Mouse (Mus musculus): ENCODE measurements around the gene Sh3gl3. TPM values are rescaled to one million over a fixed set of nuclear protein-coding genes. Genes with fewer than 3 reads are reported as not detected.
A peak's percentile ranks its signal among the peaks of the same experiment; 100 is the strongest.

The Sh3gl3 gene
- polyA plus RNA-seq, 1 experiment from 2014 or later: 58.0 TPM

GRCm38 (mm10) chr7:82326616-82327015 is 153.0 kb downstream of the Sh3gl3 start:
- Histone ChIP-seq H3K9ac (no peak overlapping the region), H3K27me3 (no peaks in the 10 kb centered on the region; the same call in 1 of the 2 replicates), H3K4me2 (no peak overlapping the region), H3K4me3 (no peak overlapping the region), H3K9me3 (no peaks in the 10 kb centered on the region), H3K4me1 (replicated peaks) (no peaks in the 10 kb centered on the region), H3K36me3 (no peaks in the 10 kb centered on the region), H3K27ac (replicated peaks) (no peak overlapping the region)
- no peak for ATAC-seq (ENCODE audit: low read depth)
- WGBS: 49% methylated on average over 1 of the region's 1 CpGs

GRCm38 (mm10) chr7:82327201-82327600 is 153.6 kb downstream of the Sh3gl3 start:
- no peaks in the 10 kb centered on the region for H3K4me1 ChIP-seq (replicated peaks)
- H3K27ac ChIP-seq (replicated peaks): no peak overlapping the region
- H3K4me2 ChIP-seq: no peak overlapping the region
- no peak overlapping the region for H3K9ac ChIP-seq
- H3K36me3 ChIP-seq: no peaks in the 10 kb centered on the region
- H3K4me3 ChIP-seq: no peak overlapping the region
- ATAC-seq (ENCODE audit: low read depth): no peak
- no peaks in the 10 kb centered on the region for H3K9me3 ChIP-seq
- 35% methylated on average over 4 of the region's 4 CpGs for WGBS
- no peaks in the 10 kb centered on the region; the same call in 1 of the 2 replicates for H3K27me3 ChIP-seq

- Histone ChIP-seq H3K9me3 (no peaks in the 10 kb centered on the region), H3K4me2 (no peak overlapping the region), H3K4me3 (no peak overlapping the region), H3K4me1 (replicated peaks) (no peaks in the 10 kb centered on the region), H3K27me3 (no peaks in the 10 kb centered on the region; the same call in 1 of the 2 replicates), H3K36me3 (no peaks in the 10 kb centered on the region), H3K27ac (replicated peaks) (no peak overlapping the region), H3K9ac (no peak overlapping the region)
- no peak for ATAC-seq (ENCODE audit: low read depth)
- WGBS: 71% methylated on average over 5 of the region's 5 CpGs
Observed at GRCm38 (mm10) chr7:82327881-82328280, 154.2 kb downstream of the Sh3gl3 start.

GRCm38 (mm10) chr7:82329831-82330230 is 156.2 kb downstream of the Sh3gl3 start:
- H3K36me3 ChIP-seq: no peaks in the 10 kb centered on the region
- no peak overlapping the region for H3K9ac ChIP-seq
- 65% methylated on average over 4 of the region's 4 CpGs for WGBS
- H3K27me3 ChIP-seq: peaks cover 17% of the 10 kb centered on the region
- no peak overlapping the region for H3K4me2 ChIP-seq
- no peak overlapping the region for H3K27ac ChIP-seq (replicated peaks)
- no peaks in the 10 kb centered on the region; the same call in 1 of the 2 replicates for H3K4me1 ChIP-seq (replicated peaks)
- H3K9me3 ChIP-seq: no peaks in the 10 kb centered on the region
- ATAC-seq (ENCODE audit: low read depth): no peak
- H3K4me3 ChIP-seq: no peak overlapping the region

- H3K4me2 ChIP-seq: no peak overlapping the region
Observed at GRCm38 (mm10) chr7:82330860-82331259, 157.2 kb downstream of the Sh3gl3 start.

GRCm38 (mm10) chr7:82334000-82334399 is 160.4 kb downstream of the Sh3gl3 start:
- no peaks in the 10 kb centered on the region for H3K36me3 ChIP-seq
- ATAC-seq (ENCODE audit: low read depth): no peak
- no peak overlapping the region for H3K9ac ChIP-seq
- H3K4me1 ChIP-seq (replicated peaks): peaks cover 18% of the 10 kb centered on the region
- H3K27ac ChIP-seq (replicated peaks): no peak overlapping the region
- H3K4me2 ChIP-seq: no peak overlapping the region
- WGBS: 66% methylated on average over 1 of the region's 1 CpGs
- no peak overlapping the region for H3K4me3 ChIP-seq
- H3K27me3 ChIP-seq: peaks cover 54% of the 10 kb centered on the region
- no peaks in the 10 kb centered on the region for H3K9me3 ChIP-seq

More at GRCm38 (mm10) chr7:82330860-82331259, 157.2 kb downstream of the Sh3gl3 start:
- H3K4me3 ChIP-seq: no peak overlapping the region
- H3K27me3 ChIP-seq: peaks cover 27% of the 10 kb centered on the region
- 74% methylated on average over 6 of the region's 6 CpGs for WGBS
- no peaks in the 10 kb centered on the region for H3K9me3 ChIP-seq
- H3K36me3 ChIP-seq: no peaks in the 10 kb centered on the region
- H3K9ac ChIP-seq: no peak overlapping the region
- no peak overlapping the region for H3K27ac ChIP-seq (replicated peaks)
- H3K4me1 ChIP-seq (replicated peaks): peaks cover 10% of the 10 kb centered on the region
- no peak for ATAC-seq (ENCODE audit: low read depth)

- H3K4me1 ChIP-seq (replicated peaks): peaks cover 18% of the 10 kb centered on the region
- H3K9ac ChIP-seq: peak within 1 kb of the TSS; percentile 61
- 1% methylated on average over 83 of the region's 95 CpGs for WGBS
- H3K4me3 ChIP-seq: peak within 1 kb of the TSS; percentile 52
- no peaks in the 10 kb centered on the region for H3K9me3 ChIP-seq
- no peaks in the 10 kb centered on the region for H3K36me3 ChIP-seq
- H3K4me2 ChIP-seq: peak within 1 kb of the TSS; percentile 86
- ATAC-seq (ENCODE audit: low read depth): peak; percentile 66
- H3K27ac ChIP-seq (replicated peaks): no peak within 1 kb of the TSS
- H3K27me3 ChIP-seq: peaks cover 54% of the 10 kb centered on the region
Observed at GRCm38 (mm10) chr7:82335211-82336121, 161.8 kb downstream of the Sh3gl3 start, which contains the start of gene Adamtsl3. Gene Adamtsl3 (plus strand): TSS chr7:82335694.

GRCm38 (mm10) chr7:82336132-82336531 is 162.5 kb downstream of the Sh3gl3 start:
- under 1% methylated on average over 34 of the region's 34 CpGs for WGBS
- peak overlapping the region; percentile 52 for H3K4me3 ChIP-seq
- peak overlapping the region; percentile 61 for H3K9ac ChIP-seq
- no peaks in the 10 kb centered on the region for H3K9me3 ChIP-seq
- peak; percentile 36; the same call in 1 of the 2 replicates for ATAC-seq (ENCODE audit: low read depth)
- H3K27ac ChIP-seq (replicated peaks): no peak overlapping the region
- peaks cover 18% of the 10 kb centered on the region for H3K4me1 ChIP-seq (replicated peaks)
- peaks cover 56% of the 10 kb centered on the region for H3K27me3 ChIP-seq
- no peaks in the 10 kb centered on the region for H3K36me3 ChIP-seq
- H3K4me2 ChIP-seq: peak overlapping the region; percentile 86

- no peak overlapping the region for H3K4me2 ChIP-seq
- H3K27me3 ChIP-seq: peaks cover 57% of the 10 kb centered on the region
- H3K27ac ChIP-seq (replicated peaks): no peak overlapping the region
- no peaks in the 10 kb centered on the region for H3K36me3 ChIP-seq
- H3K9me3 ChIP-seq: no peaks in the 10 kb centered on the region
- no peak overlapping the region for H3K9ac ChIP-seq
- H3K4me1 ChIP-seq (replicated peaks): peaks cover 22% of the 10 kb centered on the region
- 88% methylated on average over 9 of the region's 9 CpGs for WGBS
- ATAC-seq (ENCODE audit: low read depth): no peak
- H3K4me3 ChIP-seq: no peak overlapping the region
Observed at GRCm38 (mm10) chr7:82338121-82338520, 164.5 kb downstream of the Sh3gl3 start.

- peaks cover 53% of the 10 kb centered on the region for H3K27me3 ChIP-seq
- peaks cover 22% of the 10 kb centered on the region for H3K4me1 ChIP-seq (replicated peaks)
- H3K27ac ChIP-seq (replicated peaks): no peak overlapping the region
- H3K4me3 ChIP-seq: no peak overlapping the region
- H3K9ac ChIP-seq: no peak overlapping the region
- ATAC-seq (ENCODE audit: low read depth): no peak
- no peaks in the 10 kb centered on the region for H3K36me3 ChIP-seq
- WGBS: 79% methylated on average over 4 of the region's 4 CpGs
- no peak overlapping the region for H3K4me2 ChIP-seq
- H3K9me3 ChIP-seq: no peaks in the 10 kb centered on the region
Observed at GRCm38 (mm10) chr7:82338532-82338931, 164.9 kb downstream of the Sh3gl3 start.

GRCm38 (mm10) chr7:82339214-82339613 is 165.6 kb downstream of the Sh3gl3 start:
- Histone ChIP-seq H3K27me3 (peaks cover 46% of the 10 kb centered on the region), H3K27ac (replicated peaks) (no peak overlapping the region), H3K4me2 (no peak overlapping the region), H3K4me1 (replicated peaks) (peaks cover 22% of the 10 kb centered on the region), H3K9ac (no peak overlapping the region), H3K4me3 (no peak overlapping the region), H3K9me3 (no peaks in the 10 kb centered on the region), H3K36me3 (no peaks in the 10 kb centered on the region)
- 61% methylated on average over 3 of the region's 3 CpGs for WGBS
- ATAC-seq (ENCODE audit: low read depth): no peak

- Histone ChIP-seq H3K4me2 (no peak overlapping the region), H3K4me3 (no peak overlapping the region), H3K9ac (no peak overlapping the region), H3K36me3 (no peaks in the 10 kb centered on the region), H3K9me3 (no peaks in the 10 kb centered on the region), H3K27me3 (peaks cover 24% of the 10 kb centered on the region), H3K27ac (replicated peaks) (no peak overlapping the region), H3K4me1 (replicated peaks) (peaks cover 6% of the 10 kb centered on the region; the same call in 1 of the 2 replicates)
- no peak for ATAC-seq (ENCODE audit: low read depth)
- 42% methylated on average over 8 of the region's 8 CpGs for WGBS
Observed at GRCm38 (mm10) chr7:82341476-82341875, 167.8 kb downstream of the Sh3gl3 start.
